Mouse (Mus musculus) hindbrain, embryonic 13.5 days (tissue): ENCODE data around the gene Gtse1. TPM values are rescaled to one million over a fixed set of nuclear protein-coding genes. Genes with fewer than 3 reads are reported as not detected.

Experiments used
- ATAC-seq: fragments of 200-750 bp; cut with Nextera tagmentation; 2 replicates; pipeline ENCODE4 v1.8.0; 2017; ENCODE audit warnings: moderate TSS enrichment; ENCODE audit not compliant: low FRiP score
- H3K27ac ChIP-seq: fragments of 300-500 bp; sonication (generic); 2 replicates; pipeline ENCODE4 v1.5.1; 2015; ENCODE audit warnings: inconsistent platforms, mild to moderate bottlenecking, moderate library complexity
- H3K27me3 ChIP-seq: fragments of 300-500 bp; sonication (generic); 2 replicates; pipeline ENCODE4 v1.6.1; 2015; ENCODE audit warnings: mild to moderate bottlenecking, inconsistent platforms
- H3K36me3 ChIP-seq: fragments of 300-500 bp; sonication (generic); 2 replicates; pipeline ENCODE4 v1.6.1; 2015; ENCODE audit warnings: mild to moderate bottlenecking, inconsistent platforms
- H3K4me1 ChIP-seq: fragments of 300-500 bp; sonication (generic); replicated peaks from 2 replicates; pipeline ENCODE4 v1.6.1; 2015; ENCODE audit warnings: inconsistent platforms
- H3K4me2 ChIP-seq: fragments of 300-500 bp; sonication (generic); 2 replicates; pipeline ENCODE4 v1.6.1; 2015; ENCODE audit warnings: inconsistent platforms, mild to moderate bottlenecking, moderate library complexity
- H3K4me3 ChIP-seq: fragments of 300-500 bp; sonication (generic); 2 replicates; pipeline ENCODE4 v1.5.1; 2015; ENCODE audit warnings: mild to moderate bottlenecking, inconsistent platforms
- H3K9ac ChIP-seq: fragments of 300-500 bp; sonication (generic); 2 replicates; pipeline ENCODE4 v1.6.1; 2015; ENCODE audit warnings: mild to moderate bottlenecking, inconsistent platforms
- H3K9me3 ChIP-seq: fragments of 300-500 bp; sonication (generic); 2 replicates; pipeline ENCODE4 v1.6.1; 2016; ENCODE audit warnings: inconsistent platforms
- WGBS: fragments of 180-500 bp; shearing (Covaris S2); methylation state at CpG from one replicate; pipeline ENCODE4 v1.1.7; 2015; 5-methylcytosine and 5-hydroxymethylcytosine counted together
- polyA plus RNA-seq: library from polyadenylated mRNA; unstranded; fragments of >200 nt; fragmentation: Nextera tagmentation; extraction: Ambion mirVana; gene quantifications from 2 replicates; pipeline ENCODE4 v1.2.1, GENCODE M21; 2015

The Gtse1 gene
- polyA plus RNA-seq, 1 experiment from 2014 or later, result 8.9 TPM

DNA sequence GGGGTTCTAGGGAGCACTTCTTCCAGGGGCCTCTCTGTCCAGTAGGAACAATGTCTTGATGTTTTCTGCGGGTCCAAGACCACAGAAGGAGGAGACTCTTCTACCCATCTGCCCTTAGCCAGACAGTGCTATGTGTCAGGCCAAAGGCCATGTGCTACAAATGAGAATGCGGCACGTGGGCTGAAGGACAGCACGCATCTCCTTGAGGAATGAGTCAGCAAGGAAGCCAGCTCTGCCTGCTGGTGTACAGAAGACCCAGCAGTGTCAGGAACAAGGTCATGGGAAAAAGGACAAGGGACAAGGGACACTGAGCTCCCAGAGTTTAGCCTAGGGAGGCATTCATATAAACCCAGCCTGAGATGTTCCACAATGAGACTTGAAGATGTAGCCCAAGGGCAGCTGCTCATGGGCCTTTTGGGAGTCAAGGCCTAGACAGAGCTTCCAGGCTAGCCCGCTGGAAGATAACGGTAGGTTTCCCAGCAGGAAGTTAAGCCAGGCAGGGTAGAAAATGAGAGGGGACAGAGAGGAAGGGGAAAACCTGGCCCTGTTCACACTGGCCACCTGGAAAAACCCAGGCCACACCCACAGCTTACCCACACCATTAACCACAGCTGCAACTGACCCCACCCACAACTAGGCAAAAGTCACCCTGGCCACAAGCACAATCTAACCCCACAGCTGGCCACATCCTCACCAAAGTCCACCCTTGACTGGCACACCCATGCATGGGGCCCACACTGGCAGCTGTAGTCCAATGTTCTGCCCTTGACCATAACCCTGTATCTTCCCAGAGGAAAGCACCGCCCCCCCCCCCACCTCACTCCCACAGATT, 49.3 kb downstream of the Gtse1 start:
- Histone ChIP-seq H3K27ac (no peak overlapping the region), H3K27me3 (no peaks in the 10 kb centered on the region), H3K4me2 (no peak overlapping the region), H3K36me3 (no peaks in the 10 kb centered on the region), H3K4me3 (no peak overlapping the region), H3K9me3 (no peaks in the 10 kb centered on the region), H3K4me1 (peaks cover 8% of the 10 kb centered on the region), H3K9ac (no peak overlapping the region)
- ATAC-seq, result no peak
- 91% methylated on average over 7 of the region's 7 CpGs for WGBS

DNA sequence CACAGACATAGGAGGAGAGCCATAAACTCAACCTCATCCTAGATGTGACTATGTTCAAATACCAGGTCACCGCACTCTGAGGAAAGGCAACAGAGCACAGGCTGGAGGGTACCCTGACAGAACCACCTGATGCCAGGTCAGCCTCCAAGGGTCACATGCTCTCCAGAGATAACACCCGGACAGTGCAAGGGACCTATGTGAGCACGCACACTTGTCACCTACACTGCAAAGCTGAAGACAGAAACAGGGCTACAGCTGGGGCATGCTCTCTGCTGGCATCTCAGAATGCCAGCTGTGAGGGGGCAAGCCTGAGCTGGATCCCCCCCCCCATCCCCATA, 49.9 kb downstream of the Gtse1 start:
- Histone ChIP-seq H3K36me3 (no peaks in the 10 kb centered on the region), H3K4me3 (no peak overlapping the region), H3K27ac (no peak overlapping the region), H3K4me1 (peaks cover 8% of the 10 kb centered on the region), H3K9me3 (no peaks in the 10 kb centered on the region), H3K9ac (no peak overlapping the region), H3K4me2 (no peak overlapping the region), H3K27me3 (no peaks in the 10 kb centered on the region)
- no peak for ATAC-seq
- 95% methylated on average over 3 of the region's 3 CpGs for WGBS

DNA sequence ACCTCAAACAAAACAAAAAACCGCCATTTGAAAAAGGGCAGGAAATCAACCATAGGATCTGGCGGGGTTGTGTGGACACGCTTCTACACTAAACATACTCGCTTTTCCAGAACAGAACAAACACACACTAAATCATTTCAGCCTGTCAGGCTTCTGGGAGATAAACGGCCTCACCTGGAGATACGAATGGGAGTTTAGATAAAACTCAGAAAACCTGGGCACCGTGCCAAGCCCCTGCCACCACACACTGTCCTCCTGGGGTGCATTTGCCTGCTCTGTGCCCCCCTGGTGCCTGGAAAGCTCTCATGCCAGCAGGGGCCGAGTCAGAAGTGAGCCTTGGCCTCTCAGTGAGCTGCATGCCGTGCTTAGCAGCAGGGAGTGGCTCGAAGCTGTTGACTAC, 50.4 kb downstream of the Gtse1 start:
- Histone ChIP-seq H3K36me3 (no peaks in the 10 kb centered on the region), H3K4me3 (no peak overlapping the region), H3K9me3 (no peaks in the 10 kb centered on the region), H3K27ac (no peak overlapping the region), H3K4me2 (no peak overlapping the region), H3K4me1 (peaks cover 8% of the 10 kb centered on the region), H3K9ac (no peak overlapping the region), H3K27me3 (no peaks in the 10 kb centered on the region)
- 54% methylated on average over 10 of the region's 10 CpGs for WGBS
- ATAC-seq, result no peak

DNA sequence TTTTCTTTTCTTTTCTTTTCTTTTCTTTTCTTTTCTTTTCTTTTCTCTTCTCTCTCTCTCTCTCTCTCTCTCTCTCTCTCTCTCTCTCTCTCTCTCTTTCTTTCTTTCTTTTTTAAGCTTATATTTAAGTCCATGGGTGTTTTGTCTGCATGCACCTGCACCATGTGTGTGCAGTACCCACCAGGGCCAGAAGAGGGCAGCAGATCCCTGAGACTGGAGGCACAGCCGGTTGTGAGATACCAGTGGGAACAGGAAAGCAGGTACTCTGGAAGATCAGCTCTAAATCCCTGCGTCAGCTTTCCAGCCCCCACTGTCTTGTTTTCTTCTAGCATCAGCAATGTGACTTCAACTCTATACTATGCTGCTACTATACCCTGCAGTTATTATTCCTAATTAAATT, 54.1 kb downstream of the Gtse1 start:
- Histone ChIP-seq H3K9ac (no peak overlapping the region), H3K9me3 (peaks cover 6% of the 10 kb centered on the region), H3K4me3 (no peak overlapping the region), H3K27me3 (no peaks in the 10 kb centered on the region), H3K4me1 (peaks cover 8% of the 10 kb centered on the region), H3K27ac (no peak overlapping the region), H3K4me2 (no peak overlapping the region), H3K36me3 (peaks cover 9% of the 10 kb centered on the region)
- no peak for ATAC-seq
- 39% methylated on average over 2 of the region's 2 CpGs for WGBS

DNA sequence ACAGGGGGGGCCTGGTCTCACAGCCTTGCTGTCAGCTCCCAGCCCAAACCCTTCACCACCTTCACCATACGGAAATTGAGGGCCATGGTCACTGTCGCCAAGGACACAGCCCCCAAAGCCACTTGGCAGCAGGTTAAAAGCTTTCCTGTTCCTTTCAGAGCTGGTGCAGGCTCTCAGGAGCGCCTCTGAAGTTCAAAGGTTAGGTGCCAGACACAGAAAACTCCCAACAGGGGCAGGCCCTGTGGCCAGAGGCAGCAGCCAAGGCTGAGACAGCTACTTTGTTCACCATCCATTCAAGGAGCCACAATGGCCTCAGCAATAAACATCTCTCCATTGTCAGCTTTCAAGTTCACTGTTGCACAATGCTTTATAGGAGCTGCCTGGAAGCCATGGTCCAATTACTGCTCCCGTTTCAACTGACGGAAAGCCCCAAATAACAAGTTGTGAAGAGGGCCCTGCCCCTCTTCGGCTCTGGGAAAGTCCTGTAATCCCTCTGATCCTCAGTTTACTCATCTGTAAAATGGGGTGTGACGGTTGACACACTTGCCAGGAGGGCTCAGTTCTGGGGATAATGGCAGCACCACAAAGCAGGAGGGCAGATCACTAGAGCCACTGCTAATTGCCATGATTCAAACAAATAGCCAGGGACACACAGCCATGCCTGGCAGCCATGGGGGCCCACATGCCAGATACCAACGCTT, 59.8 kb downstream of the Gtse1 start:
- WGBS, result 29% methylated on average over 8 of the region's 8 CpGs
- Histone ChIP-seq H3K27me3 (0 out of 2 replicates have a peak, but pooled peaks cover 6% of the 10 kb centered on the region), H3K36me3 (peaks cover 9% of the 10 kb centered on the region), H3K4me3 (no peak overlapping the region), H3K9ac (no peak overlapping the region), H3K27ac (no peak overlapping the region), H3K9me3 (peaks cover 6% of the 10 kb centered on the region), H3K4me1 (peaks cover 21% of the 10 kb centered on the region), H3K4me2 (no peak overlapping the region)
- ATAC-seq, result no peak

DNA sequence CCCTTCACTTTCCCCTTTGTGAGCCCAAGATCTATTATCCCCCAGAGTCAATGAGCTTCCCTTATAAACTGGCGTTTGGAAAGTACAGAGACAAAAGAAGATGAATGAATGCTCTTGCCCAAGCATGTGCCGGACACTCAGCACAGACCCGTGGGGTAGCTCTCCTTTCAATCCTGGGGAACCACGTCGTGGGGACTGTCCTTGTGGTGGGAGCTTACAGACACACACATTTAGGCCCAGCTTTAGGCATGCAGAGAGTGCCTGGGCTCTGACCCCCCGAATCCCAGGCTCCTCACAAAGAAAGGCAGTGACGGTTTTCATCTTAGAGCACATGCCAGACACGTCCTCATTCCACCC, 60.3 kb downstream of the Gtse1 start:
- WGBS, result 27% methylated on average over 8 of the region's 8 CpGs
- ATAC-seq, result no peak

DNA sequence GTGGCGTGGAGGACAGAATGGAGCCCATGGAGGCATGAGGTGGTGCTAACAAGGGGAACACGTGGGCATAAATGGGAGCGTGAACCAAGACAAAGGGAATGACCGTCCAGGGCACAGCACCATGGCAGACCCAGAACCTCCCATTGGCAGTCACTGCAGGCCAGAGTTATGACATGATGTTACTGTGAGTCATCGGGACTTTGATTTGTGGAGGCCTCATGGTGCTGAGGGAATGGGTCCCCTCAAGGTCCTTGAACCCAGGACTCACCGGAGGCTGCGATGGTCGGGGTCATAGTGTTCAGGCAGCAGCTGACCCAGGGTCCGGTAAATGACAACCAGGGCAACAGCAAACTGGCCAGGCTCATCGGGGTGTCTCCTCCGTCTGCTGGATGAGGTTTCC, 62.3 kb downstream of the Gtse1 start:
- Histone ChIP-seq H3K27me3 (0 out of 2 replicates have a peak, but pooled peaks cover 6% of the 10 kb centered on the region), H3K9me3 (no peaks in the 10 kb centered on the region)
- WGBS, result 91% methylated on average over 11 of the region's 11 CpGs

More for the DNA sequence above, 60.3 kb downstream of the Gtse1 start:
- Histone ChIP-seq H3K9ac (no peak overlapping the region), H3K4me3 (no peak overlapping the region), H3K4me1 (peaks cover 21% of the 10 kb centered on the region), H3K4me2 (no peak overlapping the region), H3K36me3 (peaks cover 9% of the 10 kb centered on the region), H3K27me3 (0 out of 2 replicates have a peak, but pooled peaks cover 6% of the 10 kb centered on the region), H3K9me3 (peaks cover 6% of the 10 kb centered on the region), H3K27ac (no peak overlapping the region)

More for the DNA sequence above, 62.3 kb downstream of the Gtse1 start:
- no peak for ATAC-seq
- Histone ChIP-seq H3K4me2 (no peak overlapping the region), H3K9ac (no peak overlapping the region), H3K27ac (no peak overlapping the region), H3K4me3 (no peak overlapping the region), H3K36me3 (no peaks in the 10 kb centered on the region), H3K4me1 (peaks cover 21% of the 10 kb centered on the region)

Other genes starting within 250 kb of the Gtse1 start
- gene Ppara, start 124.8 kb upstream of the Gtse1 start, polyA plus RNA-seq, result 1.2 and 1.7 TPM in 2 replicates
- gene Cdpf1, start 48.0 kb upstream of the Gtse1 start, polyA plus RNA-seq, result 17.1 and 20.5 TPM in 2 replicates
- 0.04 TPM in 1 of 2 replicates, not detected in the other for gene Pkdrej, start 38.0 kb upstream of the Gtse1 start, polyA plus RNA-seq
- gene Ttc38, start 27.4 kb upstream of the Gtse1 start, polyA plus RNA-seq, result 3.4 and 3.9 TPM in 2 replicates
- 40.8 and 47.9 TPM in 2 replicates for gene Trmu, start 19.6 kb downstream of the Gtse1 start, polyA plus RNA-seq
- 1.6 and 1.8 TPM in 2 replicates for gene Celsr1, start 174.0 kb downstream of the Gtse1 start, polyA plus RNA-seq
- 33.9 and 36.4 TPM in 2 replicates for gene Gramd4, start 197.9 kb downstream of the Gtse1 start, polyA plus RNA-seq